Mouse (Mus musculus) kidney, embryonic 14.5 days (tissue): ENCODE data around the gene Fhad1. TPM values are rescaled to one million over a fixed set of nuclear protein-coding genes. Genes with fewer than 3 reads are reported as not detected.

Source experiments
- ATAC-seq: fragments of 200-750 bp; cut with Nextera tagmentation; 2 replicates; pipeline ENCODE4 v1.8.0; 2017; ENCODE audit warnings: moderate number of reproducible peaks, mild to moderate bottlenecking, moderate TSS enrichment, moderate library complexity; ENCODE audit not compliant: low FRiP score, low TSS enrichment
- H3K27ac ChIP-seq: fragments of 300-500 bp; sonication (generic); 2 replicates; pipeline ENCODE4 v1.5.1; 2014; ENCODE audit warnings: low read depth, mild to moderate bottlenecking, low read length, moderate library complexity, mixed read lengths
- H3K27me3 ChIP-seq: fragments of 300-500 bp; sonication (generic); 2 replicates; pipeline ENCODE4 v1.6.1; 2014; ENCODE audit warnings: mild to moderate bottlenecking, low read length; ENCODE audit not compliant: control insufficient read depth, insufficient read depth
- H3K36me3 ChIP-seq: fragments of 300-500 bp; sonication (generic); 2 replicates; pipeline ENCODE4 v1.6.1; 2014; ENCODE audit warnings: low read length, mixed read lengths; ENCODE audit not compliant: control insufficient read depth, insufficient read depth
- H3K4me1 ChIP-seq: fragments of 300-500 bp; sonication (generic); 2 replicates; pipeline ENCODE4 v1.6.1; 2014; ENCODE audit warnings: low read length, mixed read lengths; ENCODE audit not compliant: control insufficient read depth, insufficient read depth
- H3K4me2 ChIP-seq: fragments of 300-500 bp; sonication (generic); replicated peaks from 2 replicates; pipeline ENCODE4 v1.6.1; 2014; ENCODE audit warnings: low read depth, mild to moderate bottlenecking, low read length
- H3K4me3 ChIP-seq: fragments of 300-500 bp; sonication (generic); 2 replicates; pipeline ENCODE4 v1.5.1; 2014; ENCODE audit warnings: mild to moderate bottlenecking, low read length
- H3K9ac ChIP-seq: fragments of 300-500 bp; sonication (generic); 2 replicates; pipeline ENCODE4 v1.6.1; 2014; ENCODE audit warnings: low read depth, mild to moderate bottlenecking, low read length, moderate library complexity
- H3K9me3 ChIP-seq: fragments of 300-500 bp; sonication (generic); 2 replicates; pipeline ENCODE4 v1.6.1; 2016; ENCODE audit warnings: low read length; ENCODE audit not compliant: control insufficient read depth
- WGBS: fragments of 180-500 bp; shearing (Covaris S2); extraction: QIAGEN DNeasy Blood & Tissue Kit; methylation state at CpG from one replicate; pipeline ENCODE4 v1.1.7; 2014; 5-methylcytosine and 5-hydroxymethylcytosine counted together
- polyA plus RNA-seq: library from polyadenylated mRNA; unstranded; fragments of >200 nt; fragmentation: Nextera tagmentation; extraction: Ambion mirVana; gene quantifications from 2 replicates; pipeline ENCODE4 v1.2.1, GENCODE M21; 2014

Fhad1 gene
- polyA plus RNA-seq, 1 experiment from 2014 or later: 0.15 TPM

GRCm38 (mm10) chr4:141941289-141941688 is 73.6 kb downstream of the Fhad1 start:
- ATAC-seq: no peak
- Histone ChIP-seq H3K9me3 (no peaks in the 10 kb centered on the region), H3K36me3 (no peaks in the 10 kb centered on the region), H3K9ac (no peak overlapping the region), H3K4me2 (no peak overlapping the region), H3K27me3 (no peaks in the 10 kb centered on the region), H3K27ac (no peak overlapping the region), H3K4me3 (no peak overlapping the region), H3K4me1 (no peaks in the 10 kb centered on the region)
- WGBS: 90% methylated on average over 8 of the region's 8 CpGs

- WGBS: 79% methylated on average over 4 of the region's 4 CpGs
- Histone ChIP-seq H3K36me3 (no peaks in the 10 kb centered on the region), H3K9ac (no peak overlapping the region), H3K4me2 (no peak overlapping the region), H3K4me1 (no peaks in the 10 kb centered on the region), H3K27me3 (no peaks in the 10 kb centered on the region), H3K27ac (no peak overlapping the region), H3K4me3 (no peak overlapping the region), H3K9me3 (no peaks in the 10 kb centered on the region)
- no peak for ATAC-seq
Measured at GRCm38 (mm10) chr4:141938535-141938934, 76.3 kb downstream of the Fhad1 start.

- Histone ChIP-seq H3K9ac (no peak overlapping the region), H3K36me3 (no peaks in the 10 kb centered on the region), H3K4me2 (no peak overlapping the region), H3K4me3 (no peak overlapping the region), H3K9me3 (no peaks in the 10 kb centered on the region), H3K4me1 (no peaks in the 10 kb centered on the region), H3K27me3 (no peaks in the 10 kb centered on the region), H3K27ac (no peak overlapping the region)
- 68% methylated on average over 14 of the region's 14 CpGs for whole genome bisulfite sequencing
- ATAC-seq: no peak
Measured at GRCm38 (mm10) chr4:141932785-141933574, 81.9 kb downstream of the Fhad1 start.

- Histone ChIP-seq H3K4me3 (no peak overlapping the region), H3K4me1 (no peaks in the 10 kb centered on the region), H3K9ac (no peak overlapping the region), H3K27me3 (no peaks in the 10 kb centered on the region), H3K9me3 (no peaks in the 10 kb centered on the region), H3K27ac (no peak overlapping the region), H3K36me3 (no peaks in the 10 kb centered on the region), H3K4me2 (no peak overlapping the region)
- WGBS: 87% methylated on average over 5 of the region's 5 CpGs
- no peak for ATAC-seq
Measured at GRCm38 (mm10) chr4:141931526-141931925, 83.4 kb downstream of the Fhad1 start.

GRCm38 (mm10) chr4:141930001-141930400 is 84.9 kb downstream of the Fhad1 start:
- H3K9me3 ChIP-seq: no peaks in the 10 kb centered on the region
- H3K27me3 ChIP-seq: no peaks in the 10 kb centered on the region
- no peak overlapping the region for H3K27ac ChIP-seq
- WGBS: 83% methylated on average over 11 of the region's 11 CpGs
- no peak for ATAC-seq
- H3K4me2 ChIP-seq: no peak overlapping the region
- H3K9ac ChIP-seq: no peak overlapping the region
- no peak overlapping the region for H3K4me3 ChIP-seq
- peaks cover 5% of the 10 kb centered on the region; the same call in 1 of the 2 replicates for H3K4me1 ChIP-seq
- H3K36me3 ChIP-seq: no peaks in the 10 kb centered on the region

- H3K4me2 ChIP-seq: no peak overlapping the region
- WGBS: 59% methylated on average over 7 of the region's 7 CpGs
- H3K4me1 ChIP-seq: peaks cover 5% of the 10 kb centered on the region; the same call in 1 of the 2 replicates
- H3K36me3 ChIP-seq: no peaks in the 10 kb centered on the region
- H3K9ac ChIP-seq: no peak overlapping the region
- H3K9me3 ChIP-seq: no peaks in the 10 kb centered on the region
- H3K27me3 ChIP-seq: no peaks in the 10 kb centered on the region
- no peak for ATAC-seq
- no peak overlapping the region for H3K4me3 ChIP-seq
- no peak overlapping the region for H3K27ac ChIP-seq
Measured at GRCm38 (mm10) chr4:141928881-141929281, 86.0 kb downstream of the Fhad1 start.

GRCm38 (mm10) chr4:141925781-141926345 is 89.0 kb downstream of the Fhad1 start:
- no peaks in the 10 kb centered on the region for H3K9me3 ChIP-seq
- ATAC-seq: peak; percentile 37; the same call in 1 of the 2 replicates
- 21% methylated on average over 5 of the region's 5 CpGs for WGBS
- no peak overlapping the region for H3K27ac ChIP-seq
- no peak overlapping the region for H3K4me3 ChIP-seq
- no peak overlapping the region for H3K9ac ChIP-seq
- no peaks in the 10 kb centered on the region for H3K27me3 ChIP-seq
- no peaks in the 10 kb centered on the region for H3K36me3 ChIP-seq
- peaks cover 9% of the 10 kb centered on the region; the same call in 1 of the 2 replicates for H3K4me1 ChIP-seq
- H3K4me2 ChIP-seq: no peak overlapping the region

GRCm38 (mm10) chr4:141923961-141924360 is 90.9 kb downstream of the Fhad1 start:
- Histone ChIP-seq H3K9me3 (no peaks in the 10 kb centered on the region), H3K4me1 (peaks cover 9% of the 10 kb centered on the region; the same call in 1 of the 2 replicates), H3K9ac (no peak overlapping the region), H3K27ac (no peak overlapping the region), H3K27me3 (no peaks in the 10 kb centered on the region), H3K4me3 (no peak overlapping the region), H3K4me2 (no peak overlapping the region), H3K36me3 (no peaks in the 10 kb centered on the region)
- no peak for ATAC-seq
- WGBS: 81% methylated on average over 11 of the region's 11 CpGs

- Histone ChIP-seq H3K27me3 (no peaks in the 10 kb centered on the region), H3K9ac (no peak overlapping the region), H3K9me3 (no peaks in the 10 kb centered on the region), H3K4me1 (peaks cover 15% of the 10 kb centered on the region), H3K36me3 (no peaks in the 10 kb centered on the region), H3K27ac (no peak overlapping the region), H3K4me3 (no peak overlapping the region), H3K4me2 (no peak overlapping the region)
- 76% methylated on average over 10 of the region's 10 CpGs for WGBS
- no peak for ATAC-seq
Measured at GRCm38 (mm10) chr4:141920391-141920790, 94.5 kb downstream of the Fhad1 start.
